Mouse (Mus musculus) yolk sac, embryonic 10.5 days (tissue): Measurements from ENCODE around the gene Lgals3bp.
"Not testable (repeated sequence)": the region's sequence is repeated elsewhere in the genome, so short reads cannot be mapped to it uniquely, and the experiment has no call there.

Experiments used
- DNase-seq: peaks from one replicate; pipeline ENCODE4 v3.0.0-alpha.2; 2017; ENCODE audit warnings: low spot score

Gene Lgals3bp

DNA sequence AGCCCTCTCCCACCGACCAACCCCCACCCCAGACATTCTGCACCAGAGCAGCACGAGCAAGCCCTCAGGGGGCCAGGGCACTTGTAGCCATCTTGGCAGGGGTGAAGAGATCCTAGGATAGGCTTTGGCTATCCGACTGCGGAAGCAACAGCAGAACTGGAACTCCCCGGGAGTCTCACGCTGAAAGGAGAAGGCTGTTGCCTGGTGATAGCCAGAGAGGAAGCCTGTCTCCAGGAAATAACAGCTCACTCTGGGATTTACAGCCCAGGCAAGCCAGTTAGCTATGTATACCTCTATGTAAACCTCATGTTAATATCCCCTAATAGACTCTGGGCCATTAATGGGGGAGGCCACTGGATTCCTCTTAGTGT, 1.3 kb downstream of the Lgals3bp start:
- DNase-seq, result no peak

GRCm38 (mm10) chr11:118399891-118400565, 1.9 kb downstream of the Lgals3bp start:
- DNase-seq, result no peak

DNA sequence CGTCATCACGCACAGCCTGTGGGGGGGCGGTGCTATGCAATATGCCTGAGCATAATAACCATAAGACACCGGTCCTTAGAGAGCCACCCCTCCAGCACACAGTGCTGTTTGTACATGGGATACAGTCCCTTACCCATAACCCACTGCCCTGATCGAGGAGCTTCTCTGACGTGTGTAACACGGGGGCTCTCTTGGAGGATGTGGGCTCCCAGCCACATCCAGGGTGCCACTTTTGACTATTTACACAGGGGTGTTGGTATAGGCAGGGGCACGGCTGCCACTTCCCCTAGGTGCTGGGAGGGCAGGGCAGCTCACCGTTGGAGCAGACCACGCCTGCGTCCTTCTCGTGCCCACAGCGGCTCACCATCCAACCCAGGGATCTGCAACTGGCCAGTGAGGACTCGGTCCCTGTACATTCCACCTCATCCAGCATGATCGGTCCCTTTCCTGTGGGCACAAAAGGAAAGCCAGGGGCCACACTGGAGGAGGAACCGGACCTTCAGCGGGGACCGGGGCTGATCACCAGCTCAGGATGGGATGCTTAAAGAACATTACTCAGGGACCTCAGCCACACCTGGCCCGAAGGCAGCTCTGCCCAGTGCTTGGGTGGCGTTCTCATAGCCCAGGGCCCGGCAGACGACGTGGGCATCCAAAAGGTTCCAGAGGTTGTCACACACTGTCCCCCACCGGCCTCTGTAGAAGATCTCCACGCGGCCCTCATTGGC, 3.9 kb downstream of the Lgals3bp start:
- no peak for DNase-seq

DNA sequence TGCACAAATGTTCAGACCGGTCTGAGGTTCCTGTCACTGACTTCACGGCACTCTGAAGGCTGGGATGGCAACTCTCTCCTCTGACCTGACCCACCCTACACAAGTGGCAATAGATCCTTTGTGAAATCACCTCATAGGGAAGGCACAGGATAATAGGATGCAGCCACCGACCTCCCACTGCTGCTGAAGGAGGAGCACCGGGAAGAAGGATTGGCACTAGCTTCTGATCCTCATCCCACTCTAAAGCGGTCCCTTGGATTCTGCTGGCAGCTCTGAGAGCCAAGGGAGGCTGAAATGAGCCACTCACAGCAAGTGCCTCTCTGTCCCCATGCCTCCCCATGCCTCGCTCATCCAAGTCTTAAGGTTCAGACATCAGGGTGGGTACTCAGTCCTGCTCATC, 7.4 kb downstream of the Lgals3bp start:
- no peak for DNase-seq

GRCm38 (mm10) chr11:118393991-118394390, 7.9 kb downstream of the Lgals3bp start:
- no peak for DNase-seq

DNA sequence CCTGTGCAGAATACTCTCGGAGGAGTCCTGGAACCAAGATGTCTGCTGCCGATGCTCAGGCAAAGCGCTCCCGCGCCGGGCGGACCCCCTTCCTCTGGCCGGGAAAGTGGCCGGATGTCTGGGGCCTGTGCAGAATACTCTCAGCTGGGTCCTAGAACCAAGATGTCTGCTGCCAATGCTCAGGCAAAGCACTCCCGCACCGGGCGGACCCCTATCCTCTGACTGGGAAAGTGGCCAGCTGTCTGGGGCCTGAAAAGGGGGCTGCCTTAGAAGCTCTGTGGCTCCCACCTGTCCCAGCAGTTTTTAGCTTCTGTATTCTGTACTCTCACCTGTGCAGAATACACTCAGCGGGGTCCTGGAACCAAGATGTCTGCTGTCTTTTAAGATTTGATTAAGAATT, 14.1 kb downstream of the Lgals3bp start:
- not testable (repeated sequence) for DNase-seq

- DNase-seq, result peak; percentile 50
These were observed 22.5 kb downstream of the Lgals3bp start for GRCm38 (mm10) chr11:118379251-118380009.

DNA sequence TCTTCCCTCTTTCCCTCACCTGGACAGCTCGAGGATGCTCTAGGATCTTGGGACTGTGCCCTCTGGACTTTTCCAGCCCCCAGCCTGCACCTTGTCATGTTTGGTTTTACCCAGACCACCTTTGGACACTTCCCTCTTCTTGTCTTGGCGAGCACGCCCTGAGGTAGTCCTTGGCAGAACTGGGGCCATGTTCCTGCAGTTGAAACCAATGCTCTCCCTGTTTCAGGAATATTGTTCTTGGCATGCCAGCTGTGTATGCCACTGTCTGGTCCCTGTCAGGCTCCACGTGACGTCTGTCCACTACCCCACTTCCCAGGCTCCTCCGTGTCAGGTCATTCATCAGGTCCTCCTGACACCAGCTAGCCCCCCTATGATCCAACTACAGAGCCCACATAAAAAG, 23.2 kb downstream of the Lgals3bp start:
- no peak for DNase-seq

- not testable (repeated sequence) for DNase-seq
These were observed 25.6 kb downstream of the Lgals3bp start for GRCm38 (mm10) chr11:118376323-118376722.

GRCm38 (mm10) chr11:118375881-118376280, 26.0 kb downstream of the Lgals3bp start:
- DNase-seq, result no peak

- DNase-seq, result no peak
These were observed 26.4 kb downstream of the Lgals3bp start for GRCm38 (mm10) chr11:118375461-118375860.

GRCm38 (mm10) chr11:118375006-118375405, 26.9 kb downstream of the Lgals3bp start:
- no peak for DNase-seq

GRCm38 (mm10) chr11:118374506-118374905, 27.4 kb downstream of the Lgals3bp start:
- no peak for DNase-seq

DNA sequence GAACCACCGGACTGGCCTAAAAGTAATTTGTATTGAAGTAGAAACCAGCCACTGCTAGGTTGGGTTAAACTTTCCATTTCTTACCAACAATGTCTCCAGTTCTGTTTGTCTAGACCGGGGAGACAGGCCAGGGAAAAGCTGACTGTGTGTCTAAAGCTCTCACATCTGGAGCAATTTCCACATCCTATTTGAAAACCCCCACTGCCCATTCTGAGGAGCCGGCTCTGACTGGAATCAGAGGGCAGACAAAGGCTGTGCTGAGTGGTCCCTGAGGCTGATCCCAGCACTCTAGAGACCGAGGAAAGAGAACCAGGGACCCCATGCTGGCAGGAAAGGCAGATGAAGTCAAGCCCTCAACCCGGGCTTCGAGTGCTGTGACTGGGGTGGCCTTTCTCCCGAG, 29.3 kb downstream of the Lgals3bp start:
- no peak for DNase-seq

DNA sequence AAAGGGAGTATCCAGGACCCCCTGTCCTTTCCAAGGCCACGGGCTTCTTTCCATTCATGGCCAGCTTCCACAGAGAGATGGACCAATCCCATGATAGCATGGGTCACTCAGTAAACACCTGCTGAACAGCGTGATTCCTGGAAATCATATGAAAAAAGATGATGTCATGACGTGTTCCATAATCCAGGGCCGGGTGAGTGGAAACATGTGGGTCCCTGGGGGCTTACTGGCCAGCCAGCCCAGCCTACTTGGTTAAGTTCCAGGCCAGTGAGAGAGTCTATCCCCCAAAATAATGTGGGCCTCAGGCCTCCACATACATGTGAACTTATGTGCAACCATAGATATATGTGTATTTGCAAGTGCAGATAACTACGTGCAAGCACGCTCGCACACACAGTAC, 30.0 kb downstream of the Lgals3bp start:
- DNase-seq, result no peak

GRCm38 (mm10) chr11:118369657-118370056, 32.2 kb downstream of the Lgals3bp start:
- no peak for DNase-seq

- DNase-seq, result no peak
These were observed 32.6 kb downstream of the Lgals3bp start for GRCm38 (mm10) chr11:118369251-118369650.

GRCm38 (mm10) chr11:118368330-118368729, 33.6 kb downstream of the Lgals3bp start:
- no peak for DNase-seq

DNA sequence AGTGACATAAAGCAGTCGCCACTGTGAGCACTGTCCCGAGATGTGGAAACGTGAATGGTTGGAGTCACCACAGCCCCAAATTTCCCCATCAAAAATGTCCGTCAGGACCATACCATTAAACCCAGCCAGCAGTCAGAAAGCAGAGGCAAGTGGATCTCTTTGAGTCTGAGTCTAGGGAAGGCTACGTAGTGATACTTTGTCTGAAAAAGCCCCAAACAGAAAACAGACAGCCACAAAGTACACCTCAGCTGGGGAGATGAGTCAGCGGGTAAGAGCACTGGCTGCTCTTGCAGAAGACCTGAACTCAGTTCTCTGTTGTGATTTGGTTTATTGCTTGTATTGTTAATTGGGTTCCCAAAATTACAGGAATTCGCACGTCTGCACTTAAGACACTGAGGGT, 35.3 kb downstream of the Lgals3bp start:
- no peak for DNase-seq

DNA sequence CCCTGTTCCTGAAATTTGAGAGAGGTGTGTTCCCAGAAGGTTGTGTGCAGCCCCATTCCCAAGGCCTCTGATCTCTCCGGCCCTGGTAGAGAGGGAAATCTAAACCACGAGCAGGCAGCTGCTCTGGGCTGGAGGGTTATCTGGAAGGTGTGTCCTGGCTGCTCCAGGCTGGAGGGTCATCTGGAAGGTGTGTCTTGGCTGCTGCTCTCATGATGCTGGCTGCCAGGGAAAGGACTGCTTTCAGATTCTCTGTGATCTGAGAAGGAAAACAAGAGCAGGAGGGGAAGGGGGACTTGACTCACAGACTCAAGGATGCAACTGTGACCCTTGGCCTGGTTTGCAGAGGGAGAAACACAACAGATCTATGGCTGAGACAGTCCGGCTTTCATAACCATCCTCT, 35.8 kb downstream of the Lgals3bp start:
- no peak for DNase-seq

GRCm38 (mm10) chr11:118365171-118365570, 36.7 kb downstream of the Lgals3bp start:
- DNase-seq, result peak; percentile 36

GRCm38 (mm10) chr11:118364021-118364420, 37.9 kb downstream of the Lgals3bp start:
- DNase-seq, result no peak

DNA sequence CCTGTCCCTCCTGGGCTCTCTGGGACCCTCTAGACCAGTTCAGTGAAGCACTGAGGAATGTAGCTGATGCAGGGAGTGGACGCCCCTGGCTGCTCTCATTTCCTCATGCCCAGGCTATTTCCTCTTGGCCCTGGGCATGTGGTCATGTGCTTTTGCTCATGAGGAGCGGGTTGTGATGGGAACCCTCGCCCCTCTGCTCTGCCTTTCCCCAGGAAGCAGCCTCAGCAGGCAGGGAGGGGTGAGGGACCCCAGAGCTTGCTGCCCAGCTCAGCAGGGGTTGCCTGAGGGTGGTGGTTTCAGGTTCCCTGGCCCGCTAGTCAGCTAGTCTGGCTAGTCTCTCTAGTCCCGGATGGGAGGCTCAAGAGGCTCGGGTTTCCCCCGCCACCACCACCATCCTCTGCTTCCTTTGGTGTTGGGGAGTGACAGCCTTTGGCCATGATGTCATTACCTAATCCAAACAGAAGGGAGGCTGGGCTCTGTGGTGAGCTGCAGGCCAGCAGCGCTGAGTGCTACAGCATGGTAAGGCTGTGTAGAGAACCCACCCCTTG, 38.8 kb downstream of the Lgals3bp start:
- peak; percentile 54 for DNase-seq
